Mouse (Mus musculus) erythroblast, embryonic 14.5 days (primary cell): ENCODE results near the gene Opa3. TPM values are rescaled to one million over a fixed set of nuclear protein-coding genes. Genes with fewer than 3 reads are reported as not detected.
A peak's percentile ranks its signal among the peaks of the same experiment; 100 is the strongest.

Experiments used
- H3K27me3 ChIP-seq: 2 replicates; pipeline ENCODE4 v1.6.1; 2012; ENCODE audit warnings: inconsistent platforms; ENCODE audit not compliant: control insufficient read depth
- H3K36me3 ChIP-seq: 2 replicates; pipeline ENCODE4 v1.6.1; 2012; ENCODE audit warnings: mild to moderate bottlenecking, inconsistent platforms; ENCODE audit not compliant: control insufficient read depth
- H3K4me1 ChIP-seq: 2 replicates; pipeline ENCODE4 v1.6.1; 2012; ENCODE audit warnings: inconsistent platforms; ENCODE audit not compliant: control insufficient read depth
- H3K4me3 ChIP-seq: replicated peaks from 2 replicates; pipeline ENCODE3; 2012; ENCODE audit warnings: moderate library complexity, mild to moderate bottlenecking, inconsistent platforms
- H3K9me3 ChIP-seq: 2 replicates; pipeline ENCODE4 v1.6.1; 2012; ENCODE audit warnings: low read length, inconsistent platforms, mixed read lengths; ENCODE audit not compliant: control insufficient read depth
- GATA1 ChIP-seq: IDR thresholded peaks from 2 replicates; pipeline ENCODE4 v1.6.1; 2012; ENCODE audit warnings: low read length, inconsistent platforms, mixed read lengths
- TAL1 ChIP-seq: IDR thresholded peaks from 3 replicates; pipeline ENCODE4 v1.6.1; 2012; ENCODE audit warnings: low read length, inconsistent platforms, mixed read lengths
- polyA plus RNA-seq: library from polyadenylated mRNA; stranded (reverse); fragments of >175 nt; gene quantifications from 2 replicates; pipeline ENCODE4 v1.2.3, GENCODE M21; 2012

The Opa3 gene
- polyA plus RNA-seq, 1 experiment: 2.1 TPM

- Histone ChIP-seq H3K4me3 (no peak overlapping the region), H3K36me3 (peaks cover 41% of the 10 kb centered on the region), H3K9me3 (no peaks in the 10 kb centered on the region), H3K27me3 (peaks cover 12% of the 10 kb centered on the region), H3K4me1 (peaks cover 52% of the 10 kb centered on the region)
- TF ChIP-seq GATA1: no peak
- no peak for TF ChIP-seq TAL1
Observed at GRCm38 (mm10) chr7:19222875-19223274, 5.3 kb upstream of the Opa3 start.

DNA sequence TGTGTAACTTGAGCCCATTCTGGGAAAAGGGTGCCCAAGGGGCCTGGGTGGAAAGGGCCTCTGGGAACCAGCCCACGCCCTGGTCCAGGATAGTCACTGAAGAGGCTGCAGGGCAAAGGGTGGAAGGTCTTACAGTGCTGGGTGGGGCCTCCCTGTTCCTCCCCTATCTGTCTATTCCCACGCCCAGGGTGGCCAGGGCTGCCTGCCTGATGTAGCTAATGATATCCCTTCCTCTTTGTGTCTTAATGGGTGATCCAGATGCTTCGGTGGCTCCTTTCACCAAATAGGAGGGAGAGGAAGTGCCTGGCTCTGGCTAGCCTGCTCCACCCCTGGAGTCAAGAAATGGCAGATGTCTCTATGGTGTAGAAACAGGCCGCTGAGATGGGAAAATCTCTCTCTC lies 3.2 kb upstream of the Opa3 start:
- peak overlapping the region; percentile 44 for H3K4me3 ChIP-seq
- no peaks in the 10 kb centered on the region for H3K9me3 ChIP-seq
- TF ChIP-seq GATA1 (no peak), TAL1 (no peak)
- peaks cover 42% of the 10 kb centered on the region for H3K36me3 ChIP-seq
- H3K27me3 ChIP-seq: no peaks in the 10 kb centered on the region
- peaks cover 66% of the 10 kb centered on the region for H3K4me1 ChIP-seq

- peak overlapping the region; percentile 73 for H3K4me3 ChIP-seq
- H3K9me3 ChIP-seq: no peaks in the 10 kb centered on the region
- no peaks in the 10 kb centered on the region for H3K27me3 ChIP-seq
- peaks cover 61% of the 10 kb centered on the region for H3K36me3 ChIP-seq
- TF ChIP-seq GATA1 (no peak), TAL1 (no peak)
- peaks cover 87% of the 10 kb centered on the region for H3K4me1 ChIP-seq
Observed at GRCm38 (mm10) chr7:19226817-19227797, 1.0 kb upstream of the Opa3 start.

- peak overlapping the region; percentile 73 for H3K4me3 ChIP-seq
- peaks cover 83% of the 10 kb centered on the region for H3K4me1 ChIP-seq
- H3K36me3 ChIP-seq: peaks cover 63% of the 10 kb centered on the region
- no peaks in the 10 kb centered on the region for H3K9me3 ChIP-seq
- TF ChIP-seq GATA1 (no peak), TAL1 (no peak)
- H3K27me3 ChIP-seq: no peaks in the 10 kb centered on the region
Observed at GRCm38 (mm10) chr7:19228793-19229148, 637 bp downstream of the Opa3 start.

DNA sequence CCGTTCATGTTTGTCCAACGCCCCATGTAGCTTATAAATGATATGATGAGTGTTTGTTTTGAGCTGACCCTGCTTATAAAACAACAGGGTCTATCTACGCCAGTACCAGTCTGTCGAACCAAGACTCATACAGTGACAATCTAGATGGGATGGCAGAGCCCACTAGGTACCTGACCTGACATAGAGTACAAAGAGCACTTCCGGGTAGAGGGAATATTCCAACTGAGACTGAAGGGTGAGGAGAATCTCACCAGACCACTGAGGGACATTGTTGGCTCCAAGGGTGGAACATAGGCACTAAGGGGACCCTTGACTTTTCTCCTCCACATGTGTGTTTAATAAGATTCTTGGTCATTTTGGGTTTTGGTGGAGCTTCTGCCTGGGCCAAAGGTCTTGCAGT lies 1.3 kb downstream of the Opa3 start:
- TF ChIP-seq GATA1 (no peak), TAL1 (no peak)
- H3K4me1 ChIP-seq: peaks cover 79% of the 10 kb centered on the region
- H3K27me3 ChIP-seq: no peaks in the 10 kb centered on the region
- peaks cover 62% of the 10 kb centered on the region for H3K36me3 ChIP-seq
- H3K9me3 ChIP-seq: no peaks in the 10 kb centered on the region
- H3K4me3 ChIP-seq: peak overlapping the region; percentile 73

GRCm38 (mm10) chr7:19230041-19230580 lies 2.0 kb downstream of the Opa3 start:
- TF ChIP-seq GATA1 (no peak), TAL1 (no peak)
- H3K27me3 ChIP-seq: no peaks in the 10 kb centered on the region
- peaks cover 63% of the 10 kb centered on the region for H3K36me3 ChIP-seq
- H3K4me3 ChIP-seq: peak overlapping the region; percentile 73
- peaks cover 78% of the 10 kb centered on the region for H3K4me1 ChIP-seq
- no peaks in the 10 kb centered on the region for H3K9me3 ChIP-seq

- TF ChIP-seq GATA1: no peak
- no peak for TF ChIP-seq TAL1
- Histone ChIP-seq H3K4me3 (no peak overlapping the region), H3K4me1 (peaks cover 78% of the 10 kb centered on the region), H3K9me3 (no peaks in the 10 kb centered on the region), H3K27me3 (no peaks in the 10 kb centered on the region), H3K36me3 (peaks cover 60% of the 10 kb centered on the region)
Observed at GRCm38 (mm10) chr7:19230899-19231298, 2.8 kb downstream of the Opa3 start.

DNA sequence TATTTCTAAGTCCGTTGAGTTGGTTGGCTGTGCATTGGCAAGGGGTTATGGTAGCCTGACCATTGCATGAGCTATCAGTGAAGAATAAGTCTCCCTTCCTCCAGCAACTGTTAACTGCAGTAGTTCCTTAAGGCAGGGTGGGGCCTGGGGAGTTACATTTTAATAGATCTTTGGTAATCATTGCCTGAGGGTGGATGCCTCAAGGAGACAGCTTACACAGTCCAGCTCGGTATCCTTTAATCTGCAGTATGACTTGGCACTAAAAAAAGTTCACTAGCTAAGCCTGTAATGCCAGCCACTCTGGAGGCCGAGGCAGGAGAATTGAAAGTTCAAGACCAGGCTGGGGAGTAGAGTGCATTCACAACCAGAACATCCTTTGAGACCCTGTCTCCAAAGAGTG lies 3.7 kb downstream of the Opa3 start:
- Histone ChIP-seq H3K9me3 (no peaks in the 10 kb centered on the region), H3K27me3 (no peaks in the 10 kb centered on the region), H3K36me3 (peaks cover 65% of the 10 kb centered on the region), H3K4me1 (peaks cover 81% of the 10 kb centered on the region), H3K4me3 (no peak overlapping the region)
- TF ChIP-seq TAL1 (no peak), GATA1 (no peak)

- no peak overlapping the region for H3K4me3 ChIP-seq
- peaks cover 90% of the 10 kb centered on the region for H3K4me1 ChIP-seq
- TF ChIP-seq GATA1: no peak
- TF ChIP-seq TAL1: no peak
- no peaks in the 10 kb centered on the region for H3K27me3 ChIP-seq
- H3K9me3 ChIP-seq: no peaks in the 10 kb centered on the region
- H3K36me3 ChIP-seq: peaks cover 75% of the 10 kb centered on the region
Observed at GRCm38 (mm10) chr7:19234652-19235051, 6.5 kb downstream of the Opa3 start.
